Mouse (Mus musculus) ES-E14 (cell line): Measurements from ENCODE around the gene Agps. TPM values are rescaled to one million over a fixed set of nuclear protein-coding genes. Genes with fewer than 3 reads are reported as not detected.

Experiments used
- DNase-seq: peaks from one replicate; pipeline ENCODE4 v3.0.0-alpha.2; 2013; ENCODE audit warnings: low read depth, low spot score
- H3K27ac ChIP-seq: 2 replicates; pipeline ENCODE4 v1.5.1; 2012; ENCODE audit warnings: low read depth, mild to moderate bottlenecking, low read length, moderate library complexity, mixed read lengths; ENCODE audit not compliant: poor library complexity, insufficient read depth, severe bottlenecking
- H3K36me3 ChIP-seq: 2 replicates; pipeline ENCODE4 v1.6.1; 2012; ENCODE audit warnings: mild to moderate bottlenecking, low read length, moderate library complexity, mixed read lengths; ENCODE audit not compliant: control insufficient read depth, poor library complexity, insufficient read depth, severe bottlenecking
- H3K4me1 ChIP-seq, 2 experiments: fragments of 150-350 bp in 1 of 2; sonication (generic) in 1 of 2; 2 replicates each; pipeline ENCODE4 v1.6.1; 2012; ENCODE audit warnings: low read length in 2 of 2, mild to moderate bottlenecking in 1 of 2, mixed read lengths in 1 of 2; ENCODE audit not compliant: control insufficient read depth in 2 of 2, insufficient read depth in 2 of 2, poor library complexity in 1 of 2
- H3K4me3 ChIP-seq, 2 experiments: fragments of 150-350 bp in 1 of 2; sonication (generic) in 1 of 2; 2 replicates each; pipeline ENCODE4 v1.5.1; 2012; ENCODE audit warnings: low read length in 2 of 2, low read depth in 1 of 2, mild to moderate bottlenecking in 1 of 2, mixed read lengths in 1 of 2; ENCODE audit not compliant: insufficient read depth in 1 of 2, poor library complexity in 1 of 2, severe bottlenecking in 1 of 2
- H3K9ac ChIP-seq: 2 replicates; pipeline ENCODE4 v1.6.1; 2012; ENCODE audit warnings: low read depth, mild to moderate bottlenecking, low read length, mixed read lengths; ENCODE audit not compliant: poor library complexity, insufficient read depth, severe bottlenecking
- H3K9me3 ChIP-seq: fragments of 150-350 bp; sonication (generic); 2 replicates; pipeline ENCODE4 v1.6.1; 2012; ENCODE audit warnings: low read depth, mild to moderate bottlenecking, low read length; ENCODE audit not compliant: control insufficient read depth, insufficient read depth
- CHD2 ChIP-seq: IDR thresholded peaks from 2 replicates; pipeline ENCODE4 v1.6.1; 2014; ENCODE audit warnings: mild to moderate bottlenecking, low read depth, low read length, inconsistent platforms
- HCFC1 ChIP-seq: IDR thresholded peaks from 2 replicates; pipeline ENCODE4 v1.6.1; 2012; ENCODE audit warnings: low read length, inconsistent platforms, borderline replicate concordance; ENCODE audit not compliant: insufficient read depth
- MAFK ChIP-seq: IDR thresholded peaks from 2 replicates; pipeline ENCODE4 v1.6.1; 2014; ENCODE audit warnings: mild to moderate bottlenecking, low read depth, low read length, inconsistent platforms; ENCODE audit not compliant: insufficient read depth
- ZC3H11A ChIP-seq: IDR thresholded peaks from 2 replicates; pipeline ENCODE4 v1.6.1; 2012; ENCODE audit warnings: low read depth, mild to moderate bottlenecking, inconsistent platforms, low read length, borderline replicate concordance
- ZNF384 ChIP-seq: IDR thresholded peaks from 2 replicates; pipeline ENCODE4 v1.6.1; 2012; ENCODE audit warnings: low read depth, low read length, inconsistent platforms
- in situ Hi-C, 2 experiments: fragments of 600-800 bp; cut with MboI; formaldehyde crosslinking; loops; one replicate each; pipeline ENCODE4 v1.15.1; 2025; ENCODE audit warnings: low sequenced_read_pairs in 2 of 2, inconsistent platforms in 1 of 2; ENCODE audit not compliant: unreplicated experiment in 2 of 2
- total RNA-seq: library from RNA; depleted of rRNA; stranded (reverse); fragments of 300-350 nt; gene quantifications from 2 replicates; pipeline ENCODE4 v1.2.3, GENCODE M21; 2012

Agps gene
- total RNA-seq, 1 experiment, result 101 TPM

DNA sequence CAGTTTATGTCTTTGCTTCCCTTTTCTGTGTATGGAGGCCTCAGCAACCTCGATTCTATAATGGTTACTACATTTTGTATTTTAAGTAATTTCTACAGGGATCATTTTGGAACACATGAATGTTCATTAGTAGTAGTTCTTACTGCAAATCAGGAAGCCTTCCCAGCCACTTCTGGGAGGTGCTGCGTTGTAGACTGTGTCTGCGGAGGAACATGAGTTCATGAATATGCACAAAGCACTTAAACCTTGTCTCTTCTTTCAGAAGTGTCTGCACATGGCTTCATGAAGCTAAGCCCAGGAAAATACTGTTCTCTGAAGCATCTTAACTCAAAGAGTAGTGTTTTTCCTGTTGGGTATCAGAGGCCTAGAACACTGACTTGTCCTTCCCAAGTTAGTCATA is 96.0 kb downstream of the Agps start:
- in situ Hi-C loops, result no loop called here
- H3K27ac ChIP-seq, result no peak overlapping the region
- no peaks in the 10 kb centered on the region for H3K4me1 ChIP-seq
- no peak overlapping the region for H3K9ac ChIP-seq
- no peaks in the 10 kb centered on the region for H3K9me3 ChIP-seq
- no peak for DNase-seq
- peaks cover 2% of the 10 kb centered on the region; the same call in 1 of the 2 replicates for H3K36me3 ChIP-seq
- TF ChIP-seq HCFC1 (no peak), MAFK (no peak), ZC3H11A (no peak), ZNF384 (no peak), CHD2 (no peak)
- no peak overlapping the region for H3K4me3 ChIP-seq

DNA sequence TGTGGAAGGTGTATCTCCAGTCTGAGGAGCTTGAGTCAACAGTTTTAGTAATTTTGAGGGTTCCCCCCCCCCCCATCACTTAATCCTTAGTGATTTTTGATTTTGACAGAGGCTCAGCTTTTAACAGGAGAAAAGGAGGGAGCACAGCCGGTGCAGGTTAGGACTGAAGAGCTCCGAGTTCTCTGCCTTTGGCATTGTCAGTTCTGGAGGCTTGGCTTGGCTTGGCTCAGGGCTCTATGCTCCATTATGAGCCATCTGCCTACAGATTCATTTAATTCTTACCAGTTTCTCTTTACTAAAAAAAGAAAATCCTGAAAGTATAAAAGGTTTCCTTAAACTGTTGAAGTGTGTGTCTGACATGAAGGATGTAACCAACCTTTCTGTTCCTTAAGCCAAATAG is 97.2 kb downstream of the Agps start:
- no peaks in the 10 kb centered on the region for H3K9me3 ChIP-seq
- no peak overlapping the region for H3K4me3 ChIP-seq
- no peak overlapping the region for H3K9ac ChIP-seq
- in situ Hi-C loops, result no loop called here
- DNase-seq, result no peak
- no peaks in the 10 kb centered on the region for H3K4me1 ChIP-seq
- peaks cover 2% of the 10 kb centered on the region; the same call in 1 of the 2 replicates for H3K36me3 ChIP-seq
- TF ChIP-seq ZC3H11A (no peak), HCFC1 (no peak), ZNF384 (no peak)
- no peak overlapping the region for H3K27ac ChIP-seq

DNA sequence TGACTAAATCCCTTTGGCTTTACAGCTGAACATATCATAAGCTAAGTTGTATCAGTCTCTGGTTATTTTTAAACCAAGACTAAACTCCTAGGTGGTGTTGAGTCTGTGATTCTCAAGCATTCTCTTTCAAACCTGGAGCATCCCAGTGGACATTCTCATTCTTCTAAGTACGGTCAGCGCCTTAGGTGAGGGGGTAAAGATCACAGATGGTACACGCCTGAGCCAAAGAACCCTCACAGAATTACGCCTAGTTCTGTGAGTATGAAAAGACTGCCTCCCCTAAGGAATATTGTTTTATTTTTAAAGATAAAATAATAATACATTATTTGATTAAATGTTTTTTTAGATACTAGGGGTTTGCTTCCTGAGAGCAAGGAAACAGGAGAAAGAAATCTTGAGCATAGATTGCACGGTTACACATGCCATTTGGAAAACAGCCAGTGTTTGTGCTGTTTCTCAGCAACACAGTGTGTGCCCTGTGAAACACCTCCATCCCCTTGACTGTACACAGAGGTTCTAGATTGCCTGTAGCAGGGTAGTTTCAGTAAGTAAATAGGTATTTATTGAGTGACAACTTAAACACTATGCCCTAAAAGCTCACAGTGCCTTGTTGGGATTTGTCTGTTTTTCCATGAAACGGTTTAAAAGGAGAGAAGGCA is 97.9 kb downstream of the Agps start:
- no peaks in the 10 kb centered on the region for H3K9me3 ChIP-seq
- in situ Hi-C loops, result no loop called here
- peaks cover 2% of the 10 kb centered on the region; the same call in 1 of the 2 replicates for H3K36me3 ChIP-seq
- no peak overlapping the region for H3K9ac ChIP-seq
- H3K27ac ChIP-seq, result no peak overlapping the region
- TF ChIP-seq ZC3H11A (no peak), MAFK (no peak), HCFC1 (no peak), ZNF384 (no peak), CHD2 (no peak)
- DNase-seq, result no peak
- no peak overlapping the region for H3K4me3 ChIP-seq
- no peaks in the 10 kb centered on the region for H3K4me1 ChIP-seq

DNA sequence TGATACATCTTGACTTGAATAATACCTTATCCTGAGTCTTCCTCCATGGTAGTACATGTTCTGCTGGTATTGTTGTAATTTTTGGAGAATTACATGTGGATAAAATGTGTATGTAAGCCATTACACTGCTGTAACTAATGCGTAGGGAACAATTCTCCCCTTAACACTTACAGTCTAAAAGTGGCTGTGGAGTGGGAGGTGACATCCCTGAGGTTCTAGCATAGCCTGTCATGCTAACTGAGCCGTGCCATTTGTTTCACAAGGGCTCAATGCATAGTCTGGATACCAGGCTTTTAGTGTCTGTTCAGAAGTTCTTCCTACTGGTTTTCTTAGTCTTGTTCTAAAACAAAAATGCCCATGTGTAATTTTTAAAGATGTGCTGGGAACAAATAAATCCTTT is 99.0 kb downstream of the Agps start:
- no peak overlapping the region for H3K27ac ChIP-seq
- DNase-seq, result no peak
- H3K4me1 ChIP-seq, result no peaks in the 10 kb centered on the region
- no peak overlapping the region for H3K9ac ChIP-seq
- in situ Hi-C loops, result no loop called here
- H3K36me3 ChIP-seq, result peaks cover 2% of the 10 kb centered on the region; the same call in 1 of the 2 replicates
- no peak for TF ChIP-seq HCFC1
- no peak for TF ChIP-seq CHD2
- no peak for TF ChIP-seq ZC3H11A
- TF ChIP-seq MAFK, result no peak
- TF ChIP-seq ZNF384, result no peak
- no peak overlapping the region for H3K4me3 ChIP-seq
- no peaks in the 10 kb centered on the region for H3K9me3 ChIP-seq
